Mouse (Mus musculus): Measurements from ENCODE around the gene Psmd9. TPM values are rescaled to one million over a fixed set of nuclear protein-coding genes. Genes with fewer than 3 reads are reported as not detected.

The Psmd9 gene
- total RNA-seq, 2 experiments from 2014 or later = 9.6 to 14.0 TPM

DNA sequence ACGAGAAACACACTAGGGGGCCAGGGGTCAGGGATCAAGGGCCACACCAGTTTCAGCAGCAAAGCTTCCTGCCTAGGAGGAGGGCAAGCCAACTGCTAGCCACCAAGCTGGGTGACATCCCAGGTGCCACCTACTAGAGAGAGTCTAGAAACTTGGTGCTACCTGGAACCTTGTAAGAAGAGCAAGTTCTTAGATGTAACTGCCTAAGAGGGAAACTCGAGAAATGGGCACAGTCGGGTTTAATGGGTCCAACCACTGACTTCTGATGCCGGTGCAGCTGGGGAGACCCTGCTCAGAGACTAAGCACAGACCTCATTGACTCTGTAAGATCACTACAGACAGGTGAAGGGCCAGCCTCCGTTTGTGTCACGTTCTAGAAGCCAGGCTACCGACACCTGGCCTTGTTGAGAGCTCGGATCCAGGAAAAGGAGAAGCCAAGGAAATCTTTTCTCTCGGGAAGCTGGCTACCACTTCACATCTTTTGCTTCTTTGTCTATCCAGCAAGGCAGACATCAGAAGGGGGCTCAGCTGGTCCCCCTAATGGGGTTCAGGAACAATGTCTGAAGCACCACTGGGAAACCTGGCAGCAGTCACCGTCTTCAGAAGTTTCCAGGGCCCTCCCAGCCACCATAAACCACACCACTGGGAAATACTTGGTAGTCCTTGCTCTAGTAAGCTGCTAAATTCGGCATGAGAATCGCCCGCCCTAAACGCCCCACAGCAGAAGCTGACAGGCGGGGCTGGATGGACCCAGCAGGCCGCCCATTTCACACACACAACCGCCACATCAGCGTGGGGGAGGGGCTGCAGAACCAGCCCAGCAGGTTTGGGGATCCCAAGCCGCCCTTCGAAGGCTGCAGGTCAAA is 31.9 kb upstream of the Psmd9 start:
- ATAC-seq (ENCODE audit: poor library complexity, severe bottlenecking) = no peak

DNA sequence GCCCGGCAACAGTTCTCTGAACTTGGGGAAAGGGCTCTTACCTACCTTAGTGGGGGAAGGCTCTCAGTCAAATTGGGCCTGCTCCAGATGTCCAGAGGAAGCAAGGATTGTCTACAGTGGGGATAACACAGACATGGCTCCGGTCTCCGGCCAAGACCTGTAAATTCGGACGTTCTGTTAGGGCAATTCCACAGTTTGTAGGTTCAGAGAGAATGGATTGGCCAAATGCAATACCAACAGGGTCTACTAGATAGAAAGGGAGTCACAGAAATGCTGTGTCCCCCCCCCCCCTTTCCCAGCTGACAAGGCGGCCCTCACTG is 31.3 kb upstream of the Psmd9 start:
- no peak for ATAC-seq (ENCODE audit: poor library complexity, severe bottlenecking)

DNA sequence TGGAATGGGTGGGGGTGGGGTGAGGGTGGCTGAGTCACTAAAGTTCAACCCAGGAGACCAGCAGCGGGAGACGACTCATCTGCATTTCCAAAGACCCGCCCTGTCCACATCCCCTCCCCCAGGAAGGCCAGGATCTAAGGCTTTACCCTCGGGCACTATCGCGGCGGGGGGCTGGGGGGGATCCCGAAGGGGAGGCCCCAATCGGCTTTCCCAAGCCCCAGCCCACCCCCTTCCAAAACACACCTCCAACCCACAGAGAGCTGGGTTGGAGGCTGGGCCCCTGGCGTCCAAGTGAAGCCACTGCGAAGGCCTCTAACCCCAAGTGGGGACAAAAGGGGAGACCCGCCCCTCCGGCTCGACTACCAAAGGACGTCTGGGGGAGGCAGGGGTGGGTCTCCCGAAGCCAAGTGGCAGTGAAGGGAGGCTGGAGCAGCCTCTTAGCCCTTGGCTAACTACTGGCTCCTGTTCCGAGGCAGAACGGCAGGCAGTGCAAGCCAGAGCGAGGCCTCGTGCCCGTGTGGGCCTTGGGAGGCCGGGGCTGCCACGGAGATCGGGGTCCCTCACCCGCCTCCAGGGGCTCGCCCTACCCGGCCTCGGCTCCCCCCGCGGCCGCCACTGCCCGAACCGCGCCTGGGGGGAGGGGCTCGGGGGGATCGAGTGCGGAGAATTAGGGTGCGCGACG is 30.8 kb upstream of the Psmd9 start:
- ATAC-seq (ENCODE audit: poor library complexity, severe bottlenecking) = no peak

DNA sequence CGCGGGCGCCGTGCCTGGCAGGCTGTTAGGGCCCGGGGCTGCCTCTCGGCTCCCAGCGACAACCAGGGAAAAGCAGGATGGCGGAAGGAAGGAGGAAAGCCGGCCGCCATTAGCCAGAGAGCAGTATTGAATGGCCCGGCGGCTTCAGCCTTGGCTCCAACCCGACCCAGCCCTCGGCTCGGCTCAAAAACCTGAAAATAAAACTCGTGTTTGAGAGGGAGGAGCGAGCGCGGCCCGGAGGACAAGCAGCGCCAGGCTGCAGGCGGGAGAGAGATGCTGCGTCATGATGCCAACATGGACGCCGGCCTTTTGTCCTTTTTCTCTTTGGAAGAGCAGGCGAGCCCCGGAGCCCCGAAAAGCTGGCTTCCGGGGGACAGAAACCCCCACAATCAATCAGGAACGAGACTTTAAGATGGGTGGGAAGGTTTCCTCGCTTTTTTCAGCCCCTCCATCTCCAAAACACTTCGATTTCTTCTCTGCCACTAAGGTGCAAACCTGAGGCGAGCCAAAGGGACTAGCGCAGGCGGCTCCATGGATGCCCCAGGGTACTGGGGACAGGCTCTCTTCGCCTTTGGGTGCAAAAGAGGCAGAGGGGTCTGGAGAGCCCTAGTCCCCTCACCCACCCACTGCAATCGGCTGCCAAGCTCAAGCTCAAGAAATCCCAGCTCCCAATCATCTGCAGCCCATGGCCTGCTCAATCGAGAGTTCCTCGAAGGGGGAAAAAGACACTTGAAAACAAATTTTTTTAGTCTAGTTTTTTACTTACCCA is 30.1 kb upstream of the Psmd9 start:
- peak; percentile 31 for ATAC-seq (ENCODE audit: poor library complexity, severe bottlenecking)

DNA sequence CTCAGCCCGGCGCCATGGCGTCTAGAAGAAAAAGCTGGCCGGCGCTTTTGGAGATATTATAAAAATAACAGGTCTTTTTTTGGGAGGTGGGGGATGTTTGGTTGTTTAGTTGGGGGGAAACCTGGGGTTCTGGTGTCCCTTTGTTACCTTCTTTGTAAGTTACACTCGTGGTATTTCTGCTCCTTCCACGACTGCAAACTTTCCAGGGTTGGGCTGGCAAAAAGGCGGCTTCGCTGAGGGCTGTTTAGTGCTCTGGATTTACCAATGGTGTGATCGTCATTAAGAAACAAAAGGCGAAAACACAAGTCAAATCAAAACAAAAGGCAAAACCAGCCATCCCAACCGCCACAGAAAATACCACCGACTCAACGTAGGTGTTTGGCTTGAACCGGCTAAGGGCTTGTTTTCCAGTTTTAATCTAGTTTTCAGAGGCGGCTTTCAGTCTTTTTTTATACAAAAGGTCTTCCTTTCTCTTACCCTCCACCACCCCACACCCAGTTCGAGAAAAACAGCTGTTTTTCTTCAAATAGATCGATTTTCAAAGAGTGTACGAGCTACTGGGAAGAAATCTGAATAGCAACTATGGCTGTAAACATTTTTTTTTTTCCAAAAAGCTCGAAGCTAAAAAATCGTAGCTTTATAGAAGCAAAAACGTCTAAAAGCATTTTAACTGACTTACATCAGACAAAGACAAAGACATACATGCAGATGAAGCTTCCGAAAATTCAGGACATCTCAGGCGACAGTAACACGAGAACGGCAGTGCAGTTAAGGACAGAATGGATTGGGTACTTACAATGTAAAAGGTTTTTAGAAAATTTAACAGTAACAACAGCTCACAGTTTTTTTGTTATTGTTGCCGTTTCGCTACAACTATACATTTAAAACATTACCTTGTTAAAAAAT is 29.2 kb upstream of the Psmd9 start:
- no peak for ATAC-seq (ENCODE audit: poor library complexity, severe bottlenecking)

DNA sequence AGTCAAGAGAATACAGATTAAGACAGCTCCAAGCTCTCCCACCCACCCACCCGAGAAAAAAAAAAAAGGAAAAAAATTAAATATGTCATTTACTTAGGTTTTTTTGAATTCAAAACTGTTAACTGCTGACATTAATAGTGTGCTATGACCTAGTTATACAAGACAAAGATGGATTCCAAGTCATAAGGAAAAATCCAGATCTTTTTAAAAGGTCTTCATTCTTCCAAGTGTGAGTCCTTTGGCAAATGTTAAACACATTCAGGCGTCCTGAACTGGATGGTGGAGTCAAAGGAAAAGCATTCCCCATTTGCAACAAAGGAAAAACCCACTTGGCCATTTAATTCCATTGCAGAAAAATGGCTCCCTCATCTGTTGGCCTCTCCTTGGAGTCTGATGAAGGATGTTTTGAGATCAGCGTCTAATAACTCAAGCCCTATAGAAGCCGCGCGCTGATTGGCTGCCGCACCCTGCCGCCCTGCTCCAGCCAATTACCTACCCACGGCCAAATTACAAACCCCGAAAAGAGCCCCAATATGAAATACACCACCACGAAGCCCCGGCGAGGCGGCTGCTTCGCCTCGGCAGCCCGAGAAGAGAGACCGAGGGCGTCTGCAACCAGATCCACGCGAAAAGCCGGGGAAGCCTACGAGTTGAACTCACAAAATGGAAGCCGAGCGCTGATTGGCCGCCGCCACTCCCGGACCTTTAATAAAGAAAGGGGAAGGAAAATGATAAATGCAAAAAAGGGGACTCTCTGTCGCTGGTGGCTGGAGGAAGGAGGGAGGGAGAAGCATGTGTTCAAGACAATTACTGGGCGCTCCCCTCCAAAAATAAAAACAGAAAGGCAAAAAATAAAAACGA is 28.3 kb upstream of the Psmd9 start:
- peak; percentile 45 for ATAC-seq (ENCODE audit: poor library complexity, severe bottlenecking)

DNA sequence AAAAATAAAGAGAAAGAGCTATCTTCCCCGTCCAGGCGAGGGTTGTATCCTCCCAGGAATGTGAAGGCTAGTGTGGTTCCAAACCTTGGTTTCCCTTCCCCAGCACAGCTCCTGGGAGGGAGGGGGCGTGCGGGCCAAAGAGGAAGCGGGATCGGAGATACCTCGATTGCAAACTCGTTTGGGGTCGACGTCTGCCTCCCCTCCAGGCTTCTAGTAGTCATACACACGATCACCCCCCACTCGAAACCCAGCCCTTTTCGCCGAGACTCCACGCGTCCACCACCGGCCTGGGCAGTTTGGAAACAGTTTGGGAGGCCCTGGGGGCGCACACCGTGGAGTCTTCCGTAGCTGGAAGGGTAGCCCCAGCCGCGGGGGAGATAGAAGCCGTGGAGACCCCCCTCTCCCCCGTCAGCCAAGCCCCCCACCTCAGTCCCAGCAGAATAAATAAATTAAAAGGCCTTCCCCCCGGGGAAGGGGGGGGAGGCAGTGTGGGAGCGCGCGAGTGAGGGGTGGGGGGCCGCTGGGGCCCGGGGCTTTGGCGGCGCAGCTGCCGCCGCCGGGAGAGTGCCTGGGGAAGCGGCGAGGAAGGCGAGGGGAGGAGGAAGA is 27.6 kb upstream of the Psmd9 start:
- ATAC-seq (ENCODE audit: poor library complexity, severe bottlenecking) = peak; percentile 10; the same call in 1 of the 2 replicates

DNA sequence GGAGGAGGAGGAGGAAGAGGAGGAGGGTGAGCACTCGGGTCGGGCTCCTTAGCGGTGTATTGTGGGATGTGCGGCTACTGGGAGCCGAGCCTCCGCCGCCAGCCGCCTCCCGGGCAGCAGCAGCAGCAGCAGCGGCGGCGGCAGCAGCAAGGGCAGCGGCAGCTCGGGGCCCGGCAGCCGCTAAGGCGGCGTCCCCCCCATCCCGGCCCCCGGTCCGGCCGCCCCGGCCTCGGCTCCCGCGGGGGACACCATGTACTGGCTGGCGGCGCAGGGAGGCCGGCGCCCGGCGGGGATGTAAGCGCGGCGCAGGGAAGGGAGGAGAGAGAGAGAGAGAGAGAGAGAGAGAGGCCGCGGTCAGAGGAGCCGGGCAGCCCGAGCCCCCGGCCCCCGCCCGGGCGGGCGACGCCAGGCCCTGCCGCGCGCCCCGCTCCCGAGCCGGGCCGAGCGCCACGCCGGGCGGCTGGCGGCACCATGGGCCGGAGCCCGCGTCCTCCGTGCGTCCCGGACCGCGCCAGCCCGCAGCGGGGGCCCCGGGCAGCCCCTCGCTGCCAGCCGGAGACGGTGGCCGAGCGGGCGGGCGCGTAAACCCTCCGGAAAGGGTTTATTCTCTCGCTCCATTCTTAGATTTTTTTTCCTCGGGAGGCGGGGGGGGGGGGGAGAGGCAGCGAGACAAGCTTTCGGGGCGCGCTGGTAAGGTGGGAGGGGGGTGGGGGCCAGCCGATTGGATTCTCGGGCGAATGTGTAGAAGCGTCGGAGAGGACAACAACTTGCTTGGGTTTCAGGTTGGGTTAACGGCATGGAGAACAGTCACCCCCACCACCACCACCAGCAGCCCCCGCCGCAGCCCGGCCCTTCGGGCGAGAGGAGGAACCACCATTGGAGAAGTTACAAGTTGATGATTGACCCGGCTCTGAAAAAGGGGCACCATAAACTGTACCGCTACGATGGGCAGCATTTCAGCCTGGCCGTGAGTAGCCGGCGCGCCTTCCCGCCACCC is 26.8 kb upstream of the Psmd9 start, which contains the start of gene Setd1b:
TSS of gene Setd1b (plus strand) at position 33 of the 997 bp plus-strand sequence.
- no peak for ATAC-seq (ENCODE audit: poor library complexity, severe bottlenecking)

DNA sequence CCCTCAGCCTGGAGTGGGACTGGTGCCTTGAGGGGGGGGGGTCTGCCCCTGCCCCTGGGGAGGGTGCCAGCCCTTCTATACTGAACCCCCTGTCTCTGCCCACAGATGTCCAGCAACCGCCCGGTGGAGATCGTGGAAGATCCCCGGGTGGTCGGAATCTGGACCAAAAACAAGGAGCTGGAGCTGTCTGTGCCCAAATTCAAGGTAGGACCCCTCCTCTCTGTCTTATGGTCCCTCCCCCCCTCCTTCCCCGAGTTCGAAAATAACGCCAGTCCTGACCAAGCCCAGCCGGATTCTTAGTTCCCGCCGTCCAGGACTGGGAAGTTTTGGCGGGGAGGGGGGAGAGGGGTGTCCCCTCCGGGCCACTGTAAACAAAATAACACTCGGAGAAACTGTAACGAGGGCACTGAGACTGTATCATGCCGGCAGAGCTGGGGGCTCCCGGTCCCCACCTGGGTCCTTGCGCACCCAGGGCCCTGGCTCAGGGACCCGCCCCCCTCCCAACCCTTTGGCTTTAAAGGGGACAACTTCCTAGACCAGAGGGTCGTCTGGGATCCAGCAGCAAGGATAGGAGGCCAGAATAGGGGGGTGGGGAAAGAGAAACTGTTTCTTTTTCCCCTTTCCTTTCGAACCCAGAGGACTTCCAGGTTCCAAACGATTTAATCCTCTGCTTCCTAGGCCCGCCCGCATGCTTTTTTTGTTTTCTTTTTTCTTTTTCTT is 25.8 kb upstream of the Psmd9 start:
- ATAC-seq (ENCODE audit: poor library complexity, severe bottlenecking) = no peak

DNA sequence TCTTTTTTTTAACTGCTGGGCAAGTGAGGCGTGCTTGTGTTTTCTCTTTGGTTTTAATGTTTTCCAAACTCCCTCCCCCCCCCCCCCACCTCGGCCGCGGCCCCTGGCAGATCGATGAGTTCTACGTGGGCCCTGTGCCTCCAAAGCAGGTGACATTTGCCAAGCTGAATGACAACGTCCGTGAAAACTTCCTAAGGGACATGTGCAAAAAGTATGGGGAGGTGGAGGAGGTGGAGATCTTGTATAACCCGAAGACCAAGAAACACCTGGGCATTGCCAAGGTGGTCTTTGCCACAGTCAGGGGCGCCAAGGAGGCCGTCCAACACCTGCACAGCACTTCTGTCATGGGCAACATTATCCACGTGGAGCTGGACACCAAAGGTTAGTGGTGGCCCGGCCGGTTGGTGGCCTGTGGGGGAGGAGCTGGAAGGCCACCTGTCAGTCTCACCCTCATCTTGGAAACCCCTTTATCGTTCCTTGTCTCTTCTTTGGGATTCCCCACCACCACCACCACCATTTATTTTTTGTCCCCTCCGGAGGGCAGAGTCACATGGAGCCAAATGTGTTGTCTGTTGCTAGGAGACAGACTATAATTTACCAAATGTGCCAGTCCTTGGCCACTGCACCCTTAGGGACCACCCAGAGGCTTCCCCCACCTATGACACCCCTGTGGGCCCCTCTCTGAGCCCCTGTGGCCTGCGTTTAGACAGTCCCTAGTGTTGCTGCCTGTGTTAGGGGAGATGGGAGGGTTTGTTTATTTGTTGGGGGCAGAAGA is 25.1 kb upstream of the Psmd9 start:
- ATAC-seq (ENCODE audit: poor library complexity, severe bottlenecking) = no peak

DNA sequence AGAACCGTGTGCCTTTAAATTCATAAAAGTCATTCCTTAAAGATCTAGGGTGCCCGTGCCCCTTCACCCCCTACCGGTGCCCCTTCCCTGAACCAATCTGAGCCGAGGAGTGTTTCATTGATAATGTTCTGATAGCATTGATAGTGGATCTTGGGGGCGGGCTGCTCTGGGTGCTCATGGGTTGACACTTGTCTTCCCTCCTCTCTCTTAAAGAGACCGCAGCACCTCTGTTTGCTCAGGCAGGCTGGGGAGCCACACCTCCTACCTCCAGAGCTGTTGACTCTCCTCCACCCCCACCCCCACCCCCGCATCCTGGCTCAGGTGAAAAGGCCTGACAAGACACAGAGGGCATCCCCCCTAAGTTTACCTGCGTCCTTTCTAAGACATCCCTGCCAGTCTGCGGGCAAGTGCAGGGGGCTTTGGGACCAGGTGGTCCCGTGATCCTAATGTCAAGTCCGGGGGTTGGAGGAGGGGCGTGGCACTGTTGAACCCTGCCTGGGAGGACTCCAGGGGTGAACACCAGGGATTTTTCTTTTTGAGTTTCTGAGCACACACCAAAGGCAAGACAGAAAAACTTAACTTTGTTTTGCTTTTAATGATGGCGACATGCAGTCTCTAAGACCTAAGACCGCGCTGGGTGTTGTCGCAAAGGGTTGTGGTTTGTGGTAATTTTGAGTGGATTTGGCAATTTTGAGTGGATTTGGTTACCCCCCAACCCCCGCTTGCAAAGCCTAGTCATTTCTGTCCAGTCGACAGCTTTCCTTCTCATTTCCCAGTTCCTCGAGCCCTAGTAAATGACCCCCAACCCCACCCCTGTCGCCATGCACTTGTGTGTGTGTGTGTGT is 24.2 kb upstream of the Psmd9 start:
- ATAC-seq (ENCODE audit: poor library complexity, severe bottlenecking) = peak; percentile 21; the same call in 1 of the 2 replicates

DNA sequence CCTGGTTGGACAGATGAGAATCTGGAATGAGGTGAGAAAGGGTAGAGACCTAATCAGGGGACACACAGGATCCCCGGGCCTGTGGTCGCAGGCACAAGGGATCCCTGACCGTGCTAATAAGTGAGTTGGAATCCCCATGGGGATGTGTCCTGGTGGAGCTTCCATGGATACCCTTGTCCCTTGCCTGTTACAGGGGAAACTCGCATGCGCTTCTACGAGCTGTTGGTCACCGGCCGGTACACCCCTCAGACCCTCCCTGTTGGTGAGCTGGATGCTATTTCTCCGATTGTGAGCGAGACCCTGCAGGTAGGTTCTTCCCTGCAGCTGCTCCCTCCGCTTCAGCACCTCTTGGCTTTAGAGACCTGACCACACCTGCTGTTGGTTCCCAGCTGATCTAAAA is 22.9 kb upstream of the Psmd9 start:
- ATAC-seq (ENCODE audit: poor library complexity, severe bottlenecking) = no peak

DNA sequence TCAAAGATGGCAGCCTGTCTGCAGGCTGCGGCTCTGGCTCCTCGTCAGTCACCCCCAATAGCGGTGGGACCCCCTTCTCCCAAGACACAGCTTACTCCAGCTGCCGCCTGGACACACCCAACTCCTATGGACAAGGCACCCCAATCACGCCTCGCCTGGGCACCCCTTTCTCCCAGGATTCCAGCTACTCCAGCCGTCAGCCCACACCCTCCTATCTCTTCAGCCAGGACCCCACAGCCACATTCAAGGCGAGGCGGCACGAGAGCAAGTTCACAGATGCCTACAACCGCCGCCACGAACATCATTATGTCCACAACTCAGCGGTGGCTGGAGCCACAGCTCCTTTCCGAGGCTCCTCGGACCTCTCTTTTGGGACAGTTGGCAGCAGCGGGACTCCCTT is 21.6 kb upstream of the Psmd9 start:
- no peak for ATAC-seq (ENCODE audit: poor library complexity, severe bottlenecking)

DNA sequence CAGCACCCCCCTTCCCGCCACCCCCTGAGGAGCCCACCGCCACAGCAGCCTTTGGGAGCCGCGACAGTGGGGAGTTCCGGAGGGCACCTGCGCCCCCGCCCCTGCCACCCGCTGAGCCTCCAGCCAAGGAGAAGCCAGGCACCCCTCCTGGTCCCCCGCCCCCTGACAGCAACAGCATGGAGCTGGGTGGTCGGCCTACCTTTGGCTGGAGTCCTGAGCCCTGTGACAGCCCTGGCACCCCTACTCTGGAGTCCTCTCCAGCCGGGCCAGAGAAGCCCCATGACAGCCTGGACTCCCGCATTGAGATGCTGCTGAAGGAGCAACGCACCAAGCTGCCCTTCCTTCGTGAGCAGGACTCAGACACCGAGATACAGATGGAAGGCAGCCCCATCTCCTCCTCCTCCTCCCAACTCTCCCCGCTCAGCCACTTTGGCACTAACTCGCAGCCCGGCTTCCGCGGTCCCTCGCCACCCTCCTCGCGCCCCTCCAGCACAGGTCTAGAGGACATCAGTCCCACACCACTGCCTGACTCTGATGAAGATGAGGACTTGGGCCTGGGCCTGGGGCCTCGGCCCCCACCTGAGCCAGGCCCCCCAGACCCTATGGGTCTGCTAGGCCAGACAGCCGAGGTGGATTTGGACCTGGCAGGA is 21.0 kb upstream of the Psmd9 start:
- no peak for ATAC-seq (ENCODE audit: poor library complexity, severe bottlenecking)

All from megakaryocyte, adult 5-6 weeks (primary cell).